ENCODE assay signal across 22 mouse cellular contexts in the genomic region with DNA sequence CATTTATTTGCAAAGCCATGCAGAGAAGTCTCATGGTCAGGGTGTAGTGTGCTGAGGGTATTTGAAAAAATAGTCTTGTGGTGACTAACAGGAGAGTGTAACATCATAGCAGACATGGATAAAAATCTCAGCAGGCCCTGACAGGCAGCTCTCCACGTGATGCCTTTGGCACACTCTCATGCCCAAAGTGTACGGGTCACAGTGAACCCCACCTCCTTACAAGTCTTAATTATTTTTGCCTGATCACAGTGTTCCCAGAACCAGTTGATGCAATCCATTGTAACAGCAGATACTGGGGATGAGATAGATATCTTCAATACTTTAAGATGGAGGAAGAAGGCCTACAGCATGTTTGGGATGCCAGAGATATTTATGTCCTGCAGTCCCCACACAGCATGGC.
DNase-seq lines count a peak whose midpoint lies in the region; ATAC-seq and TF ChIP-seq lines count a peak whose summit lies in the region.
"Had no signal": no experiment of that assay in that cellular context is flagged by ENCODE, and none has a peak within 500 bp of the region (broad histone marks: within the 10 kb centered on the region; RNA-seq: fewer than 3 reads in every experiment).

No protein-coding gene starts in this region.

- TF ChIP-seq CTCF in gastrocnemius, adult 2 months (IDR thresholded peaks at IDR 0.05), result no peak

- no peaks in the 10 kb centered on the region for H3K27me3 ChIP-seq in heart, embryonic 12.5 days (replicated peaks)
- H3K27me3 ChIP-seq: CH12.LX; embryonic facial prominence, embryonic 15.5 days; forebrain, embryonic 13.5 days had no signal

- no peak overlapping the region for H3K9ac ChIP-seq in heart, embryonic 12.5 days
- H3K9ac ChIP-seq: embryonic facial prominence, embryonic 15.5 days; forebrain, embryonic 13.5 days; forebrain, postnatal 0 days had no signal

- peaks cover 31% of the 10 kb centered on the region for H3K4me1 ChIP-seq in heart, embryonic 12.5 days (replicated peaks)
- H3K4me1 ChIP-seq: embryonic facial prominence, embryonic 15.5 days had no signal

- no peak overlapping the region for H3K4me2 ChIP-seq in heart, embryonic 12.5 days
- H3K4me2 ChIP-seq: embryonic facial prominence, embryonic 15.5 days; forebrain, embryonic 13.5 days; heart, embryonic 11.5 days had no signal

- ATAC-seq in heart, embryonic 12.5 days (ENCODE audit: insufficient number of reproducible peaks, low FRiP score), result no peak
- ATAC-seq: forebrain, embryonic 13.5 days; forebrain, postnatal 0 days; hindbrain, embryonic 16.5 days; inflammation-experienced regulatory T-cells, adult 6 months had no signal

- H3K9me3 ChIP-seq in heart, embryonic 12.5 days (replicated peaks), result no peaks in the 10 kb centered on the region
- H3K9me3 ChIP-seq: embryonic facial prominence, embryonic 15.5 days; forebrain, embryonic 13.5 days had no signal

- intact Hi-C loops in gastrocnemius, adult 2 months (cut with DNase I), result no loop called here

- H3K36me3 ChIP-seq in heart, embryonic 12.5 days, result no peaks in the 10 kb centered on the region
- H3K36me3 ChIP-seq: embryonic facial prominence, embryonic 15.5 days had no signal

- H3K27ac ChIP-seq in heart, embryonic 12.5 days (ENCODE audit: poor library complexity, severe bottlenecking), result no peak overlapping the region
- H3K27ac ChIP-seq in gastrocnemius, adult 2 months, result no peak overlapping the region
- H3K27ac ChIP-seq: embryonic facial prominence, embryonic 15.5 days; forebrain, embryonic 13.5 days; heart, adult 2 months had no signal

- DNase-seq in heart, adult 11 months, result peak; percentile 14
- DNase-seq in urinary bladder, postnatal 36 days (ENCODE audit: low spot score in 2 of 2), result peak; percentile 29 to 31
- DNase-seq in urinary bladder, postnatal 10 days (ENCODE audit: low spot score), result no peak
- DNase-seq in gonadal fat pad, adult 2 months (ENCODE audit: low read depth), result peak; percentile 77
- no peak for DNase-seq in gastrocnemius, adult 2 months
- DNase-seq in gastrocnemius, postnatal 4 days (ENCODE audit: low spot score in 2 of 2), result no peak
- DNase-seq: adrenal gland, adult 8-10 months; adrenal gland, postnatal 36 days; cerebellum, adult 2 months; cerebellum, postnatal 14 days; embryo, embryonic 11 days; forebrain, postnatal 0 days; gastrocnemius, postnatal 25 days; heart, adult 2 months; kidney, adult 11 months had no signal

- WGBS in heart, embryonic 12.5 days, result 48% methylated on average over 2 of the region's 2 CpGs

- no peak overlapping the region for H3K4me3 ChIP-seq in heart, embryonic 12.5 days
- no peak overlapping the region for H3K4me3 ChIP-seq in gastrocnemius, adult 2 months
- H3K4me3 ChIP-seq: embryonic facial prominence, embryonic 15.5 days; forebrain, embryonic 13.5 days; heart, adult 2 months had no signal

Comparison
In these comparisons a context has a peak if more than half of its experiments do, and no peak if none do; other contexts are left out.
1. DNase-seq: peak in heart, adult 11 months (single experiment), urinary bladder, postnatal 36 days (2 of 2) and gonadal fat pad, adult 2 months (single experiment); none in urinary bladder, postnatal 10 days (single experiment), gastrocnemius, adult 2 months (single experiment) and gastrocnemius, postnatal 4 days (0 of 2).